ENCODE assay signal across 27 mouse cellular contexts in genomic region chr11:114871540-114871939, GRCm38 (mm10). TPM values are rescaled to one million over a fixed set of nuclear protein-coding genes. Genes with fewer than 3 reads are reported as not detected.
"Had no signal": no experiment of that assay in that cellular context is flagged by ENCODE, and none has a peak within 500 bp of the region (broad histone marks: within the 10 kb centered on the region; RNA-seq: fewer than 3 reads in every experiment).

No protein-coding gene starts in this region.

- H3K9ac ChIP-seq: heart, embryonic 12.5 days; hindbrain, embryonic 12.5 days; hindbrain, embryonic 14.5 days; intestine, embryonic 15.5 days; limb, embryonic 12.5 days; liver, embryonic 13.5 days; liver, embryonic 15.5 days; liver, postnatal 0 days had no signal

- H3K4me3 ChIP-seq: heart, adult 2 months; heart, embryonic 10.5 days; heart, embryonic 12.5 days; hindbrain, embryonic 12.5 days; intestine, embryonic 15.5 days; layer of hippocampus, adult 2 months; left cerebral cortex, adult 2 months; limb, embryonic 10.5 days; limb, embryonic 12.5 days; liver, embryonic 13.5 days; liver, embryonic 15.5 days had no signal

- H3K27me3 ChIP-seq: heart, embryonic 12.5 days; hindbrain, embryonic 12.5 days; intestine, embryonic 15.5 days; limb, embryonic 12.5 days; liver, embryonic 13.5 days; liver, embryonic 15.5 days had no signal

- H3K9me3 ChIP-seq: heart, embryonic 10.5 days; heart, embryonic 12.5 days; hindbrain, embryonic 12.5 days; intestine, embryonic 15.5 days; limb, embryonic 10.5 days; limb, embryonic 12.5 days; liver, embryonic 13.5 days; liver, embryonic 15.5 days had no signal

- ATAC-seq: hindbrain, embryonic 16.5 days; inflammation-experienced regulatory T-cells, adult 6 months; intestine, embryonic 15.5 days; intestine, postnatal 0 days; liver, postnatal 0 days had no signal

- H3K4me2 ChIP-seq: heart, embryonic 12.5 days; hindbrain, embryonic 12.5 days; hindbrain, embryonic 14.5 days; intestine, embryonic 15.5 days; limb, embryonic 12.5 days; liver, embryonic 11.5 days; liver, embryonic 13.5 days; liver, embryonic 15.5 days had no signal

- H3K36me3 ChIP-seq: hindbrain, embryonic 12.5 days had no signal

- H3K27ac ChIP-seq: heart, adult 2 months; heart, embryonic 10.5 days; hindbrain, embryonic 12.5 days; hindbrain, embryonic 14.5 days; intestine, embryonic 15.5 days; layer of hippocampus, adult 2 months; left cerebral cortex, adult 2 months; limb, embryonic 10.5 days; limb, embryonic 12.5 days; liver, embryonic 13.5 days; liver, embryonic 15.5 days had no signal

- DNase-seq: gastrocnemius, postnatal 10 days; gastrocnemius, postnatal 25 days; heart, adult 2 months; heart, postnatal 10 days; heart, postnatal 4 days; kidney, adult 18-20 months; kidney, adult 8-10 months; kidney, postnatal 14 days; kidney, postnatal 36 days; liver; liver, embryonic 13.5 days; liver, postnatal 0 days had no signal

RNA-seq across cellular contexts. Expression of gene Gprc5c, which starts 20.6 kb away (rescaled TPM):
- total RNA-seq: granulocyte monocyte progenitor cell, adult 5-6 weeks had no signal
- polyA plus RNA-seq: inflammation-experienced regulatory T-cells, adult 6 months had no signal
